Mouse (Mus musculus): Measurements from ENCODE around the gene Slc50a1. TPM values are rescaled to one million over a fixed set of nuclear protein-coding genes. Genes with fewer than 3 reads are reported as not detected.

Gene Slc50a1
- polyA plus RNA-seq, 1 experiment from 2014 or later, result 37.5 TPM

GRCm38 (mm10) chr3:89226361-89226760, 44.0 kb downstream of the Slc50a1 start:
- peak overlapping the region; percentile 52 for H3K9ac ChIP-seq
- no peaks in the 10 kb centered on the region for H3K9me3 ChIP-seq
- H3K4me2 ChIP-seq, result peak overlapping the region; percentile 65
- no peak for ATAC-seq (replicated peaks)
- H3K36me3 ChIP-seq (replicated peaks), result no peaks in the 10 kb centered on the region
- H3K27ac ChIP-seq, result peak overlapping the region; percentile 86
- no peaks in the 10 kb centered on the region for H3K27me3 ChIP-seq (replicated peaks)
- H3K4me1 ChIP-seq, result peaks cover 60% of the 10 kb centered on the region
- 10% methylated on average over 11 of the region's 11 CpGs for WGBS
- H3K4me3 ChIP-seq, result peak overlapping the region; percentile 37

- Histone ChIP-seq H3K4me1 (peaks cover 60% of the 10 kb centered on the region), H3K9ac (peak overlapping the region; percentile 52), H3K9me3 (no peaks in the 10 kb centered on the region), H3K4me3 (peak overlapping the region; percentile 37), H3K36me3 (replicated peaks) (no peaks in the 10 kb centered on the region), H3K27ac (peak overlapping the region; percentile 86), H3K27me3 (replicated peaks) (no peaks in the 10 kb centered on the region), H3K4me2 (peak overlapping the region; percentile 65)
- ATAC-seq (replicated peaks), result peak; percentile 52
- 19% methylated on average over 4 of the region's 4 CpGs for WGBS
Measured at GRCm38 (mm10) chr3:89225918-89226317, 44.5 kb downstream of the Slc50a1 start.

GRCm38 (mm10) chr3:89225321-89225815, 45.0 kb downstream of the Slc50a1 start:
- ATAC-seq (replicated peaks), result no peak
- H3K4me1 ChIP-seq, result peaks cover 60% of the 10 kb centered on the region
- 11% methylated on average over 12 of the region's 12 CpGs for WGBS

GRCm38 (mm10) chr3:89224796-89225195, 45.6 kb downstream of the Slc50a1 start:
- H3K4me1 ChIP-seq, result peaks cover 60% of the 10 kb centered on the region
- WGBS, result 24% methylated on average over 11 of the region's 11 CpGs

More at GRCm38 (mm10) chr3:89225321-89225815, 45.0 kb downstream of the Slc50a1 start:
- peak overlapping the region; percentile 65 for H3K4me2 ChIP-seq
- peak overlapping the region; percentile 37 for H3K4me3 ChIP-seq
- no peaks in the 10 kb centered on the region for H3K27me3 ChIP-seq (replicated peaks)
- H3K36me3 ChIP-seq (replicated peaks), result no peaks in the 10 kb centered on the region
- peak overlapping the region; percentile 52 for H3K9ac ChIP-seq
- H3K9me3 ChIP-seq, result no peaks in the 10 kb centered on the region
- H3K27ac ChIP-seq, result peak overlapping the region; percentile 86

GRCm38 (mm10) chr3:89221167-89221566, 49.2 kb downstream of the Slc50a1 start:
- WGBS, result 70% methylated on average over 5 of the region's 5 CpGs
- Histone ChIP-seq H3K27me3 (replicated peaks) (no peaks in the 10 kb centered on the region), H3K27ac (0 out of 2 replicates have a peak overlapping the region, but pooled peaks have one; percentile 8), H3K9ac (no peak overlapping the region), H3K36me3 (replicated peaks) (no peaks in the 10 kb centered on the region), H3K4me3 (no peak overlapping the region), H3K4me1 (peaks cover 46% of the 10 kb centered on the region), H3K9me3 (no peaks in the 10 kb centered on the region), H3K4me2 (no peak overlapping the region)
- ATAC-seq (replicated peaks), result no peak

More at GRCm38 (mm10) chr3:89224796-89225195, 45.6 kb downstream of the Slc50a1 start:
- no peak for ATAC-seq (replicated peaks)
- Histone ChIP-seq H3K27me3 (replicated peaks) (no peaks in the 10 kb centered on the region), H3K36me3 (replicated peaks) (no peaks in the 10 kb centered on the region), H3K4me3 (peak overlapping the region; percentile 37), H3K9me3 (no peaks in the 10 kb centered on the region), H3K9ac (peak overlapping the region; percentile 52), H3K27ac (peak overlapping the region; percentile 86), H3K4me2 (peak overlapping the region; percentile 65)

- Histone ChIP-seq H3K4me3 (no peak overlapping the region), H3K4me2 (no peak overlapping the region), H3K27me3 (replicated peaks) (no peaks in the 10 kb centered on the region), H3K4me1 (peaks cover 46% of the 10 kb centered on the region), H3K9ac (no peak overlapping the region), H3K9me3 (no peaks in the 10 kb centered on the region), H3K36me3 (replicated peaks) (no peaks in the 10 kb centered on the region), H3K27ac (peak overlapping the region; percentile 7; the same call in 1 of the 2 replicates)
- 51% methylated on average over 8 of the region's 8 CpGs for WGBS
- ATAC-seq (replicated peaks), result no peak
Measured at GRCm38 (mm10) chr3:89219546-89219945, 50.8 kb downstream of the Slc50a1 start.

- Histone ChIP-seq H3K27ac (no peak overlapping the region), H3K4me3 (no peak overlapping the region), H3K9ac (no peak overlapping the region), H3K4me1 (peaks cover 35% of the 10 kb centered on the region), H3K27me3 (replicated peaks) (no peaks in the 10 kb centered on the region), H3K9me3 (no peaks in the 10 kb centered on the region), H3K4me2 (no peak overlapping the region), H3K36me3 (replicated peaks) (no peaks in the 10 kb centered on the region)
- ATAC-seq (replicated peaks), result no peak
- 74% methylated on average over 1 of the region's 1 CpGs for WGBS
Measured at GRCm38 (mm10) chr3:89218271-89218670, 52.1 kb downstream of the Slc50a1 start.

MicroRNAs encoded within 50 kb of the gene (microRNA counts, 519-probe panel; counts per million panel counts)
- microRNA mmu-miR-92b, result 2,457 counts per million, percentile 47 among the panel's probes with 10 or more counts

Small RNA genes within 50 kb of the gene (microRNA-seq; reads per million reads assigned to microRNA genes)
- gene Mir92b, result 4,279 reads per million, percentile 91 among the genes with 10 or more reads in this experiment

Other genes with a start within 250 kb of the Slc50a1 start
- 111 and 113 TPM in 2 replicates for gene Rusc1, start 177.3 kb downstream of the Slc50a1 start, polyA plus RNA-seq (2015; fragmentation: Nextera tagmentation; extraction: Ambion mirVana)
- gene Gm43738, start 169.5 kb downstream of the Slc50a1 start, polyA plus RNA-seq (2015; fragmentation: Nextera tagmentation; extraction: Ambion mirVana), result 0.11 TPM in 1 of 2 replicates, not detected in the other
- gene Fdps, start 168.6 kb downstream of the Slc50a1 start, polyA plus RNA-seq (2015; fragmentation: Nextera tagmentation; extraction: Ambion mirVana), result 461 and 488 TPM in 2 replicates
- gene Pklr, start 134.4 kb downstream of the Slc50a1 start, polyA plus RNA-seq (2015; fragmentation: Nextera tagmentation; extraction: Ambion mirVana), result 0.05 and 0.14 TPM in 2 replicates
- 59.6 and 59.8 TPM in 2 replicates for gene Hcn3, start 110.4 kb downstream of the Slc50a1 start, polyA plus RNA-seq (2015; fragmentation: Nextera tagmentation; extraction: Ambion mirVana)
- 22.4 and 26.7 TPM in 2 replicates for gene Clk2, start 105.8 kb downstream of the Slc50a1 start, polyA plus RNA-seq (2015; fragmentation: Nextera tagmentation; extraction: Ambion mirVana)
- 144 and 146 TPM in 2 replicates for gene Scamp3, start 93.1 kb downstream of the Slc50a1 start, polyA plus RNA-seq (2015; fragmentation: Nextera tagmentation; extraction: Ambion mirVana)
- 33.5 and 37.5 TPM in 2 replicates for gene Fam189b, start 87.4 kb downstream of the Slc50a1 start, polyA plus RNA-seq (2015; fragmentation: Nextera tagmentation; extraction: Ambion mirVana)
- gene Gba, start 67.6 kb downstream of the Slc50a1 start, polyA plus RNA-seq (2015; fragmentation: Nextera tagmentation; extraction: Ambion mirVana), result 50.3 and 51.0 TPM in 2 replicates
- gene Thbs3, start 55.4 kb downstream of the Slc50a1 start, polyA plus RNA-seq (2015; fragmentation: Nextera tagmentation; extraction: Ambion mirVana), result 58.7 and 58.8 TPM in 2 replicates
- gene Mtx1, start 43.5 kb downstream of the Slc50a1 start, polyA plus RNA-seq (2015; fragmentation: Nextera tagmentation; extraction: Ambion mirVana), result 159 and 161 TPM in 2 replicates
- 0.93 and 1.3 TPM in 2 replicates for gene Muc1, start 41.5 kb downstream of the Slc50a1 start, polyA plus RNA-seq (2015; fragmentation: Nextera tagmentation; extraction: Ambion mirVana)
- 177 and 185 TPM in 2 replicates for gene Krtcap2, start 24.6 kb downstream of the Slc50a1 start, polyA plus RNA-seq (2015; fragmentation: Nextera tagmentation; extraction: Ambion mirVana)
- 95.9 and 97.9 TPM in 2 replicates for gene Trim46, start 24.3 kb downstream of the Slc50a1 start, polyA plus RNA-seq (2015; fragmentation: Nextera tagmentation; extraction: Ambion mirVana)
- gene Dpm3, start 11.2 kb downstream of the Slc50a1 start, polyA plus RNA-seq (2015; fragmentation: Nextera tagmentation; extraction: Ambion mirVana), result 65.8 and 69.1 TPM in 2 replicates
- 8.0 and 10.2 TPM in 2 replicates for gene Efna1, start 10.6 kb upstream of the Slc50a1 start, polyA plus RNA-seq (2015; fragmentation: Nextera tagmentation; extraction: Ambion mirVana)
- gene Efna3, start 52.4 kb upstream of the Slc50a1 start, polyA plus RNA-seq (2015; fragmentation: Nextera tagmentation; extraction: Ambion mirVana), result 40.5 and 43.0 TPM in 2 replicates
- 4.3 and 5.8 TPM in 2 replicates for gene Efna4, start 67.5 kb upstream of the Slc50a1 start, polyA plus RNA-seq (2015; fragmentation: Nextera tagmentation; extraction: Ambion mirVana)
- 59.5 and 62.2 TPM in 2 replicates for gene Adam15, start 79.4 kb upstream of the Slc50a1 start, polyA plus RNA-seq (2015; fragmentation: Nextera tagmentation; extraction: Ambion mirVana)
- gene Dcst2, start 91.4 kb upstream of the Slc50a1 start, polyA plus RNA-seq (2015; fragmentation: Nextera tagmentation; extraction: Ambion mirVana), result 0.14 and 0.17 TPM in 2 replicates
- gene Dcst1, start 94.7 kb upstream of the Slc50a1 start, polyA plus RNA-seq (2015; fragmentation: Nextera tagmentation; extraction: Ambion mirVana), result 0.89 and 0.99 TPM in 2 replicates
- gene Zbtb7b, start 124.2 kb upstream of the Slc50a1 start, polyA plus RNA-seq (2015; fragmentation: Nextera tagmentation; extraction: Ambion mirVana), result 0.59 and 0.64 TPM in 2 replicates
- gene Lenep, start 132.2 kb upstream of the Slc50a1 start, polyA plus RNA-seq (2015; fragmentation: Nextera tagmentation; extraction: Ambion mirVana), result 0.22 and 2.3 TPM in 2 replicates
- 35.9 and 36.5 TPM in 2 replicates for gene Flad1, start 141.3 kb upstream of the Slc50a1 start, polyA plus RNA-seq (2015; fragmentation: Nextera tagmentation; extraction: Ambion mirVana)
- gene Cks1b, start 147.8 kb upstream of the Slc50a1 start, polyA plus RNA-seq (2015; fragmentation: Nextera tagmentation; extraction: Ambion mirVana), result 86.7 and 91.2 TPM in 2 replicates
- 17.2 and 19.8 TPM in 2 replicates for gene Shc1, start 147.9 kb upstream of the Slc50a1 start, polyA plus RNA-seq (2015; fragmentation: Nextera tagmentation; extraction: Ambion mirVana)
- gene Pygo2, start 159.6 kb upstream of the Slc50a1 start, polyA plus RNA-seq (2015; fragmentation: Nextera tagmentation; extraction: Ambion mirVana), result 44.0 and 45.6 TPM in 2 replicates
- gene Pbxip1, start 166.1 kb upstream of the Slc50a1 start, polyA plus RNA-seq (2015; fragmentation: Nextera tagmentation; extraction: Ambion mirVana), result 15.7 and 18.4 TPM in 2 replicates
- 123 and 132 TPM in 2 replicates for gene Pmvk, start 184.0 kb upstream of the Slc50a1 start, polyA plus RNA-seq (2015; fragmentation: Nextera tagmentation; extraction: Ambion mirVana)
- gene Kcnn3, start 249.6 kb upstream of the Slc50a1 start, polyA plus RNA-seq (2015; fragmentation: Nextera tagmentation; extraction: Ambion mirVana), result 8.5 and 8.7 TPM in 2 replicates